Mouse (Mus musculus): Measurements from ENCODE around the gene 9930021J03Rik.
A peak's percentile ranks its signal among the peaks of the same experiment; 100 is the strongest.

The 9930021J03Rik gene

GRCm38 (mm10) chr19:29805917-29806785, at the start of gene 9930021J03Rik:
Gene 9930021J03Rik (minus strand): TSS chr19:29805989.
- peak; percentile 100 for DNase-seq (ENCODE audit: extremely low spot score, low spot score)

GRCm38 (mm10) chr19:29853711-29854110, 47.9 kb upstream of the 9930021J03Rik start:
- no peak for DNase-seq (ENCODE audit: extremely low spot score, low spot score)

GRCm38 (mm10) chr19:29851036-29851690, 45.4 kb upstream of the 9930021J03Rik start:
- no peak for DNase-seq (ENCODE audit: extremely low spot score, low spot score)

GRCm38 (mm10) chr19:29849924-29850551, 44.2 kb upstream of the 9930021J03Rik start:
- DNase-seq (ENCODE audit: extremely low spot score, low spot score) = no peak

GRCm38 (mm10) chr19:29844036-29844661, 38.4 kb upstream of the 9930021J03Rik start:
- DNase-seq (ENCODE audit: extremely low spot score, low spot score) = no peak

- no peak for DNase-seq (ENCODE audit: extremely low spot score, low spot score)
These were observed 37.8 kb upstream of the 9930021J03Rik start for GRCm38 (mm10) chr19:29843641-29844035.

GRCm38 (mm10) chr19:29842973-29843372, 37.2 kb upstream of the 9930021J03Rik start:
- DNase-seq (ENCODE audit: extremely low spot score, low spot score) = no peak

- no peak for DNase-seq (ENCODE audit: extremely low spot score, low spot score)
These were observed 34.9 kb upstream of the 9930021J03Rik start for GRCm38 (mm10) chr19:29840642-29841041.

GRCm38 (mm10) chr19:29838636-29839135, 32.9 kb upstream of the 9930021J03Rik start:
- DNase-seq (ENCODE audit: extremely low spot score, low spot score) = no peak

- DNase-seq (ENCODE audit: extremely low spot score, low spot score) = no peak
These were observed 32.4 kb upstream of the 9930021J03Rik start for GRCm38 (mm10) chr19:29838171-29838570.

GRCm38 (mm10) chr19:29835364-29836034, 29.7 kb upstream of the 9930021J03Rik start:
- no peak for DNase-seq (ENCODE audit: extremely low spot score, low spot score)

- no peak for DNase-seq (ENCODE audit: extremely low spot score, low spot score)
These were observed 25.1 kb upstream of the 9930021J03Rik start for GRCm38 (mm10) chr19:29830911-29831310.

- DNase-seq (ENCODE audit: extremely low spot score, low spot score) = no peak
These were observed 22.8 kb upstream of the 9930021J03Rik start for GRCm38 (mm10) chr19:29828558-29828957.

- no peak for DNase-seq (ENCODE audit: extremely low spot score, low spot score)
These were observed 20.9 kb upstream of the 9930021J03Rik start for GRCm38 (mm10) chr19:29826686-29827085.

GRCm38 (mm10) chr19:29825003-29825402, 19.2 kb upstream of the 9930021J03Rik start:
- DNase-seq (ENCODE audit: extremely low spot score, low spot score) = no peak

- DNase-seq (ENCODE audit: extremely low spot score, low spot score) = peak; percentile 43
These were observed 18.4 kb upstream of the 9930021J03Rik start for GRCm38 (mm10) chr19:29824034-29824700.

- DNase-seq (ENCODE audit: extremely low spot score, low spot score) = no peak
These were observed 17.7 kb upstream of the 9930021J03Rik start for GRCm38 (mm10) chr19:29823456-29824010.

GRCm38 (mm10) chr19:29820966-29821365, 15.2 kb upstream of the 9930021J03Rik start:
- no peak for DNase-seq (ENCODE audit: extremely low spot score, low spot score)

GRCm38 (mm10) chr19:29812581-29813460, 7.0 kb upstream of the 9930021J03Rik start, which contains the start of gene Ranbp6:
Gene Ranbp6 (minus strand): TSS chr19:29812974.
- peak; percentile 89 for DNase-seq (ENCODE audit: extremely low spot score, low spot score)

Measured in neural tube, embryonic 10.5 days (tissue).